Mouse (Mus musculus) neural tube, embryonic 10.5 days (tissue): ENCODE results near the gene Dgcr6.
A peak's percentile ranks its signal among the peaks of the same experiment; 100 is the strongest.

ENCODE experiments used
- DNase-seq: peaks from one replicate; pipeline ENCODE4 v3.0.0-alpha.2; 2017; ENCODE audit warnings: low spot score; ENCODE audit errors: extremely low spot score

Dgcr6 gene

DNA sequence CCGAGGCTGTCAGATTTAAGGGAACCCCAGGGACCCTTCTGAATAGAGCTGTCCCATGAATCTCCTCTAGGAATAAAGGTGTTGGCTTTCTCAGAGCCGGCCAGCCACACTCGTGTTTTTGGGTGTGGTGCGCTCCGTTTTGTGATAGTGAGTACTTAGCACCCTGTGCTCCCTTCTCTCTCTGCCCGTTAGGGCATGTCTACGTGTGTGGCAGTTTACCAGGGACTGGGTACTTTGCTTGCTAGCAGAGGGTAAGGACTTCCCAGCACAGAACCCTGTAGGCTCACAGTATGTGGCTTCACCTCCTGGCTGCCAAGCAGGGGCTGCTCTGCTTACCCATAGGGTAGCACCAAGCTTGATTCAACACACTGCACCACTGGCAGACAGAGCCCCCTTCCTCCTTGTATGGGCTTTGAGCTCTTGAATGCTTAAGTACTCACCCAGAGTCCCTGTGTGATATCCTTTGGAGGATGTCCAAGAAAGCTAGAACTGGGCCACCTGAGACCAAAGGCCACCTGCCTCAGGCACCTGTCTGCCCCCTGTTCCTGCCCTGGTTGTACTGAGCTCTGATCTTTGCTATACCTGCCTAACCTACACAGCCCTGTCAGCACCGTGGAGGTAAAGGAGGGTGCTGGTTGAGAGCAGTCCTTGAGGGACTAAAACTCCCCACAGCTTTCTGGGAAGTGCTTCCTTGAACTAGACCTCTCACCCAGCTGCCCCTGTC is 16.2 kb downstream of the Dgcr6 start:
- no peak for DNase-seq

DNA sequence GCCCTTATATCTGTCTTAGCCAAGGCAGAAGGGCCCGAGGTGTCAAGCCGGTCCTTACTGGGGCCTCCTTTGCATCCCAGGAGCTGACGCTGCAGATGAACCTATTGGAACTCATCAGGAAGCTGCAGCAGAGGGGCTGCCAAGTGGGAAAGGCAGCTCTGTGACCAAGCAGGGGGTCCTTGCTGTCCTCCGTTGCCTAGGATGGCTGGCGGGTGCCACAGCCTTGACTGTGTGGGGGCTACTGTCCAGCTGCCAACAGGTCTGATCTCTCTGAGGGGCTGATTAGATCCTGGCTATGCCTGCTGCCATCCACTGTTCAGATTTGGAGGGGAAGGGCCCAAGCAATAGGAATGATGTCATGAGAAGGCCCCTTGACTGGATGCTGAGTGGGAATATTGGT is 18.1 kb downstream of the Dgcr6 start:
- no peak for DNase-seq

DNA sequence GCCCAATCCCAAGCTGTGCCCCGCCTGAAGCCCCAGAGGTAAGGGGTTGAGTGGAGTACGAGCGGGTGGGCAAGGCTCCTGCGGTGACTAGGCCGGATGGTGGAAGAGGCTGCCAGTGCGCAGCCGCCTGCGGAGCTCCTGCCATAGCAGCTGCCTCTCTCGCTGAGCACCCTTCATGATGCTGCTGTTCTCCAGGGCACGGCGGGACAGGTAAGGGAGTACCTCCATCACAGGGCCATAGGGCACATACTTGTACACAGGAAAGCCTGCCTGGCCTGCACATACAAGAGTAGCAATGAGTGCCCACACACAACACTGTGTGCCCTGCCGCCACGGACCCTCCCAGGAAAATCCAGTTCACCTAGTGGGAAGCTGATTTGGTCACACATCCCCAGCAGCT is 19.4 kb downstream of the Dgcr6 start:
- DNase-seq: no peak

DNA sequence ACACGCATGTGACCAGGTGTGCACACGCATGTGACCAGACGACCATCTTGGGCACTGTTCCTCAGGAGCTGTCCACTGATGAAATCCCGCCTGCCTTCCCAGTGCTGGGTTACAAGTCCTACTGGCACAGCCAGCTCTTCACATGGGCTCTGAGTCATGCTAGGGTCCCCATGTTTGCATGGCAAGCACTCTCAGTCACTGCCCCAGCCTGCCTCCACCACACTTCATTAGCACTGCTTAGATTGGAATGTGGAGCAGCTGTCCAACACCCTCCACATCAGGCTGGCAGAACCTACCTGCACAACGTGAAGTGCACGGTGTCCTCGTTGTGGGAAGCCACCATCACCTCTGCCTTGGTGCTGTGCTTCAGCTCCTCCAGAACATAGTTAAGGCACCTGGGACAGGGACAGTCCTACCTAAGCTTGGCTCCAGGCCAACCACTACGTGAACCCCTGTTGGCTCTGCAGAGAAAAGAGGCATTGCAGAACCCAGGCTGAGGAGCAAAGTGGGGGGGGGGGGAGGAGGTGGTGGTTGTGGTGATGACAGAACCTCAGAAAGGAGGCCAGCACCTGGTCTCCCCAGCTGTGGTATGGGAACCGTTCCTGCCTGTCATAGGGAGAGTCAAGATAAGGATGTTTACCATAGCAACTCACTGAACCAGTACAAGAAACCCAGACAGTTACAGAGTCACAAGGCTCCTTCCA is 20.8 kb downstream of the Dgcr6 start:
- no peak for DNase-seq

- DNase-seq: no peak
These were observed 22.0 kb downstream of the Dgcr6 start for GRCm38 (mm10) chr16:18074611-18075010.

DNA sequence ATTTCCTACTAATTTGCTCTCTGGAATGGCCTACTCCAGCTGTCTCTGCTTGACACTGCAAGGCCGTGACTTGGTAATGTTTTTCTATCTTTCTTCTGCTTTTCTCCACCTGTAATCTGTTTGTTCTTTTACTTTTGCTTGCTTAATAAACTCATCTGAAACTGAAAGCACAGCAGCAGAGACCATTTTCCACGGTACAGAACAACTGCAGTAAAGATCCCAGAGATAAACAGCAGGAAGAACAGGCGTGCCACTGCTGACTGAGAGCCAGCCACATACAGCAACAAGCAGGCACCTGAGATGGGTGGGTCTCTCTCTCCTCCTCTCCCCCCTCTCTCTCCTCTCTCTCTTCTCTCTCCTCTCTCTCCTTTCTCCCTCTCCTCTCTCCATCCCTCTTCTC is 22.5 kb downstream of the Dgcr6 start:
- DNase-seq: no peak

GRCm38 (mm10) chr16:18078314-18079015 is 25.8 kb downstream of the Dgcr6 start:
- no peak for DNase-seq

DNA sequence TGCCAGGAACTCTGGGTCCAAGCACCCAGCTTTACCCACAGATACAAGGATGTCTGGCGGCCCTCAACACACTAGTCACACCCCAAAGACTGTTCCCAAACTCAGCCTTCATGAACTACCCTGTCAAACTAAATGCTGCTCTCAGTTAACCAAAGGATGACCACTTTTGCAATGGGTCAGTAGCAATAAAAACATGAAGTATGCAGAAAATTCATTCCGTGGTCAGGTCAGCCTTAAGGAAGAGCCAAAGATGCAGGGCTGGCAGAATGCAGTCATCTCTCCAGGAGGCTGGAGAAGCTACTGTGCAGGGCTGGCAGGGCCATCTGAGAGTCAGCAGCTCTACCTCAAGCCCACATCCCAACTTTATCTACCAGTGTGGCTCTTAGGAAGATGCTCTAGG is 26.6 kb downstream of the Dgcr6 start:
- no peak for DNase-seq

DNA sequence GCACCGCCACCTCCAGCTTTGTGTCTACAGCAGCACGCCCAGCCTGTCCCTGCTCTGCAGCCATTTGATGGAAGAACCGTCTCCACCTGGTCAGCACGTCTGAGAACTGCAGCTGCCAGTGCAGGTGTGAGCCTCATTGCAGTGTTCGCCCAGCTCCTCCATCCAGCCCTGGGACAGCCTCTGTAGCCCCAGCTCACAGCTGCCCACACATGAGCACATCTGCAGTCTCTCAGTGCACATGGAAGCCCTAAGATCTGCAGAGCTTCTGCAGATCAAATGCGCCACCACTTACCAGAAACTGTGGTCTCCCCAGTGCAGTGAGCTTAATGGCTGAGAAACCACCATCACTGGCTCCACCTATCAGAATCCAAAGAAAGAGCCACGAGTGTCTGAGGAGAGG is 27.5 kb downstream of the Dgcr6 start:
- DNase-seq: no peak

DNA sequence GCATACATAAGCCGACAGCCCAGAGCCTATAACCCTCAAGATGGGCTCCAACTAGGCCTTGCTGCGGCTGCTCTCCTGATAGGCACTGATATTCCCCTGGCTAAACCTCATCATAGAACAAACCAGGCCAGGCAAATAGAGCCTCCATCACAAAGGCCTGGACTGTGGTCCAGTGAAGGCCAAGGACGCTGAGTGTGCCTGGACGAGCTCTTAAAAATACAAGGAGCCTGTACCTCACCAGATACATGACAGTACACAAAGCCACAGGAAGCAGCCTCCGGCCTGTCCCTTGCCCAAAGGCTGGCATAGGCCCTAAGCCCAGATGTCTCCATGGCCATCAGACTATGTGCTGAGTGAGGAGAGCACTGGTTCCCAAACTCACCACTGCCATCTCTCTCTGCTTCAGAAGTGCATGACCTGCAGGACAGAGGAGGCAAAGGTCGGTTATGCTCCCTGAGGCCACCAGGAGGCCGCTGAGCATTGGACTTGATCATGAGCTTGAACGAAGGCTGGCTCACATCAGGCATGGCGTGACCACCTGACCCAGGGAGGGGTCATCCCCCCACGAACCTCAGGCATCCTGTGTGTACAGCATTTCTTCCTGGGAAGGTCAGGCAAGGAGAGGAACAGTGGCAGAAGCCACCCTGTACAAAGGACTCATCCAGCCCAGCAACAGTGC is 28.6 kb downstream of the Dgcr6 start:
- DNase-seq: no peak

DNA sequence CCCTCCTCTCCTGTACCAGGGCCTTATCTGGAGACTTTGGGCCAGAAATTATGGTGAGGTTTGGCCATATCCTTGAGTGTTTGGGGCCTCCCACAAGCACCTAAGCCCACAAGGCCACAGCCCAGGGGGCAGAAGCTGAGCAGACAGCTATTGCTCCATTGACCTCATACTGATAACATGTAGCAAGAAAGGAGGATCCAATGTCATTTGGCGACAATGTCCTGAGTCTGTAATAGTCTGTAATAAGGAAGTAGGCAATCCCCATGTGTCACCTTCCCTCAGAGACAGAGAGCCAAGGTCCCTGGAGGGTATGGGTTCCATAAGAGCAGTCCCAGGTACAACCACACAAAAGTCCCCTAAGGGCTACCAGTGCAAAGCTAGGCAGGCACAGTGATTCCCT is 29.6 kb downstream of the Dgcr6 start:
- DNase-seq: no peak

- no peak for DNase-seq
These were observed 30.7 kb downstream of the Dgcr6 start for GRCm38 (mm10) chr16:18083231-18083951.

DNA sequence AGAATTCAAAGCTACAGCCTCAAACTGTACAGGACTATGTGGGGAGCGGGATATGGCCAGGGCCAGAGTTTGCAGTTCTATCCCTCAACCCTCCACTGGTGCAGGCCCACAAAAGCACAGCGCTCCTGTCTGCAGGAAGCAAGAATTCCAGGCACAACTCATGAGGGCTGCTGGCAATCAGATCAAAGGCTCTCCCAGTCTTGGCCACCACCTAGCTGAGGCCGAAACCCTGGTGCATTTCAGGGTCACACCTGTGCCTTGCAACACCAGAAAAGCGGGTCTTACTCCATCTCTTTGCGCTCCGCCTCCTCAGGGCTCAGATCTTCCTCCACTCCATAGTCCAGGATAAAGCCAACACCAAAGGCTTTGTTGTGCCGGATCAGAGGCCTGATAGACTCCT is 31.6 kb downstream of the Dgcr6 start:
- no peak for DNase-seq

DNA sequence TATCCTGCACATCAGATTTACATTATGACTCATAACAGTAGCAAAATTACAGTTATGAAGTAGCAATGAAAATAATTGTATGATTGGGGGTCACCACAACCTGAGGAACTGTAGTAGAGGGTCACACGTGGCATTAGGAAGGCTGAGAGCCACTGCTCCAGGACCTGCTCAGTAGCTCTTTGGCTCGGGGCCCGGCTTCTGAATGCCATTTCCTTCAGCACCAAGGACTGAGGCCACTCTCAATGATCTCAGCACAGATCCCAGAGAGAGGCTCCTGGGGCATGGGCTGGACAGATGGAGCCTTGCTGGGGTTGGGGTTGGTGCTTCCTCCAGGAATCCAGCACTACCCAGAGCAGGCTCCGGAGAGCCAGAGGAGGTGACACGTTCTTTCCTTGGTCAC is 34.4 kb downstream of the Dgcr6 start:
- no peak for DNase-seq

DNA sequence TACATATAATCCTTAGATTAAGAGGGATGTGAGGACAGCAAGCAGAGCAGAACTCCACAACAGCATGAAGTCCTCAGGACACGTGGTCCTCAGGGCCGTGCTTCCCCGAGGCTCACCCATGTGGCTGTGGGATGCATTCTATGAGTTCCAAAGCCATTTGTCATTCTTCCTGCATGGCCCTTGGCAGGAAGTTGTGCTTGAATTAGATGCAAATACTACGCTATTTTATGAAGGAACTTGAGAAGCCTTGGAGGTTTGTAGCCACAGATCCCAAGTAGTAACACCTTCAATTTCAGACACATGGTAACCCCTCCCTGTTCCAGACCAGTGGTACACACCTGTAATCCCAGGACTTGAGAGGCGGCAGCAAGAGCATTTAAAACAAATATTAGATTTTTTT is 43.7 kb downstream of the Dgcr6 start:
- DNase-seq: no peak

GRCm38 (mm10) chr16:18102816-18103215 is 50.2 kb downstream of the Dgcr6 start:
- DNase-seq: no peak

DNA sequence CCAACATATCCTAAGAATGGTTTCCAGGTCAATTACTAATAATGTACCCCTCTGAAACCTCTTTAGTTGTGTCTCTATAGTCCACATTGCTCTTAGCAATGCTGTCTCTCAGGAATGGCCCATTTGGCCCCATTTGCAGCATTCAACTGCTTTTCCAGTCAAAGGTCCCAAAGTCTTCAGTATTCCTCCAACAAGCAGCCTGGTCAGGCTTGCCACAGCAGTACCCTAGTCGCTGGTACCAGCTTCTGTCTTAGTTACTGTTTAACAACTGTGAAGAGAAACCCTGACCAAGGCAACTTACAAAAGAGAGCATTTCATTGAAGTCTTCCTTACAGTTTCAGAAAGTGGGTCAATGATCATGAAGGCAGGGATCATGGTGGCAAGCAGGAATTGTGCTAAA is 50.7 kb downstream of the Dgcr6 start:
- no peak for DNase-seq

DNA sequence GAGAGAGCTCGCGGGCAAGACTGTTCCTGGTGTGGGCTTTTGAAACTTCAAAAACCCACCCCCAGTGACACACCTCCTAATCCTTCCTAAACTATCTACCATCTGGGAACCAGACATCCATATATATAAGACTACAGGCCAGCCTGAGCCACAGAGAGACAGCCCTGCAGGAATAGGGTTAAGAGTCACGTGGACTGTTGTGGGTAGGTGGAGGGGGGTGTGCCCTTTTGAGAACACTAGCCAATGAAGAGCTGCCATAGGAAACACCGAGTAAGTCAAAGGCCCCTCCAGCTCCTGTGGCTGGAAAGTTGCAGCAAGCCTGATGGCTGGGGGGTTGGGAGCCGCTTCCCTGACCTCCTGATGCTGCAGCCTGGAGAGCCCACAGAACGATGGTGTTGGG is 51.1 kb downstream of the Dgcr6 start:
- no peak for DNase-seq

DNA sequence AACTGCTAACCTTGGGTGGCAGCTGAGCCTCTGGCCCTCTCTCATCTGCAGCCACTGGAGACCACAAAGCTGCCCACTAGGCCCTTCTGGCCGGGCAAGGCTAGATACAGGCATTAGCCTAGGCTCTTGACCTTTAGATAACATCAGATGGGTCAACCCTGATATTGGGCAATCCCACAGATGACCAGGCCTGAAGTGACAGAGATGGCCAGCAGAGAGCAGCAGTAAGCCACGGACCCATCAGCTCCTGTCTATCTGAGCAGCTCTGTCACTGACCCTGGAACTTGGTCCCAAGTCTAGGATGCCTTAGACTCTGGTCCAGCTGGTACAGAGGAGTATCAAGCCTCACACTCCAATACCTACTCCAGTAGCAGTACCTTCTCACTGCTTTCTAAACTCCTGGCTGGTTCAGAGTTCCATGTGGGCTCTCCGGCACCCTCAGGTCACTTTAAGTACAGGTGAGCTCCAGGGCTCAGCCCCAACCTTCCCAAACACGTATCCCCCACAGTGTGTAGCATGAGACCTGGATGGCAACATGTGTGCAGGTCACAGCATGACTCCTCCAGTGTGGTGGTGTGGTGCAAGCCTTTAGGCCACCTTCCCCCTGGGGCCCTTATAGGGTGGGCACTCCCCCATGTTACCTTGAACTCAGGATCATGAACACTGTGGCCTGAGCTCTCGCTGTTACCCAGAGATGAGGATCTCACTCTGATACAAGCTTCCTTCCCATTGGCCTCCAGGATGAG is 55.7 kb downstream of the Dgcr6 start:
- DNase-seq: peak; percentile 58

- DNase-seq: no peak
These were observed 58.4 kb downstream of the Dgcr6 start for GRCm38 (mm10) chr16:18111042-18111441.

DNA sequence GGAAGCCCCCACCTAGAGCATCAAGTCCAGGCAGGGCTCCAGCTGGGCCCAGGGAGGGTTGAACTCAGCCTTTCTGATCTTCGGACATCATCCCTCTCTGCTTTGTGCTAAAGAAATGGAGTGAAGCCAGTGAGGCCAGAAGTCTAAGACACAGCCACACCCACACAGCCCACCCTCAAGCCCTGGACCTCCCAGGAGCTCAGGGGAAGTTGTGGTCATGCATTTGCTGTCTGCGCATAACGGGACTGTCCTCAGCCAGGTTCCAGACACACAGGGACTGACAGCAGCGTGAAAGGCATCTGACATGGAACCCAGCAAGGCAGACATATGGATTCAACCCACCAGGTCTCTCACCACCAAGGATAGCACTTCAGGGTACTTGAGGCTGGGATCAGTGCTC is 63.8 kb downstream of the Dgcr6 start:
- DNase-seq: no peak
